Mouse (Mus musculus): ENCODE data around the gene Cat. TPM values are rescaled to one million over a fixed set of nuclear protein-coding genes. Genes with fewer than 3 reads are reported as not detected.

Cat gene
- polyA plus RNA-seq, 1 experiment: 49.1 TPM

- no peaks in the 10 kb centered on the region for H3K4me1 ChIP-seq (ENCODE audit: control insufficient read depth, insufficient read depth, low read length)
- DNase-seq: no peak
- no peaks in the 10 kb centered on the region for H3K27me3 ChIP-seq (ENCODE audit: control insufficient read depth, insufficient read depth, low read length)
- WGBS: 90% methylated on average over 3 of the region's 3 CpGs
- H3K27ac ChIP-seq (ENCODE audit: insufficient read depth, low read length): no peak overlapping the region
- H3K4me3 ChIP-seq (replicated peaks; ENCODE audit: insufficient read depth, low read depth, low read length): no peak overlapping the region
- TF ChIP-seq CTCF (IDR thresholded peaks at IDR 0.05; ENCODE audit: borderline replicate concordance, insufficient read depth, low read depth, low read length): no peak
Observed at GRCm38 (mm10) chr2:103415774-103416173, 69.2 kb downstream of the Cat start.

- 91% methylated on average over 5 of the region's 5 CpGs for WGBS
- TF ChIP-seq POLR2A (IDR thresholded peaks at IDR 0.05; ENCODE audit: borderline replicate concordance, insufficient read depth, low read length): no peak
- no peak for TF ChIP-seq CTCF (IDR thresholded peaks at IDR 0.05; ENCODE audit: borderline replicate concordance, insufficient read depth, low read depth, low read length)
- no peak overlapping the region for H3K27ac ChIP-seq (ENCODE audit: insufficient read depth, low read length)
- H3K4me1 ChIP-seq (ENCODE audit: control insufficient read depth, insufficient read depth, low read length): no peaks in the 10 kb centered on the region
- no peak overlapping the region for H3K4me3 ChIP-seq (replicated peaks; ENCODE audit: insufficient read depth, low read depth, low read length)
- DNase-seq: no peak
- no peaks in the 10 kb centered on the region for H3K27me3 ChIP-seq (ENCODE audit: control insufficient read depth, insufficient read depth, low read length)
Observed at GRCm38 (mm10) chr2:103413381-103413780, 71.6 kb downstream of the Cat start.

GRCm38 (mm10) chr2:103411816-103412215 lies 73.1 kb downstream of the Cat start:
- no peaks in the 10 kb centered on the region for H3K27me3 ChIP-seq (ENCODE audit: control insufficient read depth, insufficient read depth, low read length)
- no peaks in the 10 kb centered on the region for H3K4me1 ChIP-seq (ENCODE audit: control insufficient read depth, insufficient read depth, low read length)
- WGBS: 88% methylated on average over 3 of the region's 3 CpGs
- H3K27ac ChIP-seq (ENCODE audit: insufficient read depth, low read length): no peak overlapping the region
- no peak overlapping the region for H3K4me3 ChIP-seq (replicated peaks; ENCODE audit: insufficient read depth, low read depth, low read length)
- TF ChIP-seq CTCF (IDR thresholded peaks at IDR 0.05; ENCODE audit: borderline replicate concordance, insufficient read depth, low read depth, low read length) (no peak), POLR2A (IDR thresholded peaks at IDR 0.05; ENCODE audit: borderline replicate concordance, insufficient read depth, low read length) (no peak)
- no peak for DNase-seq

GRCm38 (mm10) chr2:103411348-103411747 lies 73.6 kb downstream of the Cat start, which contains the start of gene Elf5:
Elf5 (plus strand) TSS chr2:103411688.
- 81% methylated on average over 6 of the region's 6 CpGs for WGBS

GRCm38 (mm10) chr2:103406239-103406638 lies 78.7 kb downstream of the Cat start:
- H3K27ac ChIP-seq (ENCODE audit: insufficient read depth, low read length): no peak overlapping the region
- WGBS: 56% methylated on average over 3 of the region's 3 CpGs
- no peaks in the 10 kb centered on the region for H3K4me1 ChIP-seq (ENCODE audit: control insufficient read depth, insufficient read depth, low read length)
- no peak for TF ChIP-seq POLR2A (IDR thresholded peaks at IDR 0.05; ENCODE audit: borderline replicate concordance, insufficient read depth, low read length)
- no peak for TF ChIP-seq CTCF (IDR thresholded peaks at IDR 0.05; ENCODE audit: borderline replicate concordance, insufficient read depth, low read depth, low read length)
- DNase-seq: no peak
- no peaks in the 10 kb centered on the region for H3K27me3 ChIP-seq (ENCODE audit: control insufficient read depth, insufficient read depth, low read length)
- H3K4me3 ChIP-seq (replicated peaks; ENCODE audit: insufficient read depth, low read depth, low read length): no peak overlapping the region

More at GRCm38 (mm10) chr2:103411348-103411747, 73.6 kb downstream of the Cat start, which contains the start of gene Elf5:
- Histone ChIP-seq H3K27me3 (ENCODE audit: control insufficient read depth, insufficient read depth, low read length) (no peaks in the 10 kb centered on the region), H3K4me3 (replicated peaks; ENCODE audit: insufficient read depth, low read depth, low read length) (no peak within 1 kb of the TSS), H3K4me1 (ENCODE audit: control insufficient read depth, insufficient read depth, low read length) (no peaks in the 10 kb centered on the region), H3K27ac (ENCODE audit: insufficient read depth, low read length) (no peak within 1 kb of the TSS)
- DNase-seq: no peak
- TF ChIP-seq POLR2A (IDR thresholded peaks at IDR 0.05; ENCODE audit: borderline replicate concordance, insufficient read depth, low read length): no peak
- TF ChIP-seq CTCF (IDR thresholded peaks at IDR 0.05; ENCODE audit: borderline replicate concordance, insufficient read depth, low read depth, low read length): no peak

Other genes starting within 250 kb of the Cat start
- 0.11 and 0.13 TPM in 2 replicates for gene Ehf, start 181.9 kb downstream of the Cat start, polyA plus RNA-seq (2012; rRNA removed)
- 0.48 and 0.92 TPM in 2 replicates for gene Elf5, start 73.5 kb downstream of the Cat start, polyA plus RNA-seq (2012; rRNA removed)
- 14.9 and 16.0 TPM in 2 replicates for gene Abtb2, start 81.2 kb upstream of the Cat start, polyA plus RNA-seq (2012; rRNA removed)

All from cerebellum, adult 2 months (tissue).